Mouse (Mus musculus): Measurements from ENCODE around the gene Fkbp9.

Gene Fkbp9

GRCm38 (mm10) chr6:56831697-56832406 lies at the start of gene Fkbp9:
Gene Fkbp9, plus strand, starts transcription at chr6:56832059.
- peak; percentile 6 for DNase-seq

- DNase-seq, result no peak
Measured at GRCm38 (mm10) chr6:56783561-56784272, 48.1 kb upstream of the Fkbp9 start.

- DNase-seq, result no peak
Measured at GRCm38 (mm10) chr6:56785068-56785467, 46.8 kb upstream of the Fkbp9 start.

- no peak for DNase-seq
Measured at GRCm38 (mm10) chr6:56787668-56788067, 44.2 kb upstream of the Fkbp9 start.

GRCm38 (mm10) chr6:56789336-56789735 lies 42.5 kb upstream of the Fkbp9 start:
- no peak for DNase-seq

- no peak for DNase-seq
Measured at GRCm38 (mm10) chr6:56794834-56795233, 37.0 kb upstream of the Fkbp9 start.

DNA sequence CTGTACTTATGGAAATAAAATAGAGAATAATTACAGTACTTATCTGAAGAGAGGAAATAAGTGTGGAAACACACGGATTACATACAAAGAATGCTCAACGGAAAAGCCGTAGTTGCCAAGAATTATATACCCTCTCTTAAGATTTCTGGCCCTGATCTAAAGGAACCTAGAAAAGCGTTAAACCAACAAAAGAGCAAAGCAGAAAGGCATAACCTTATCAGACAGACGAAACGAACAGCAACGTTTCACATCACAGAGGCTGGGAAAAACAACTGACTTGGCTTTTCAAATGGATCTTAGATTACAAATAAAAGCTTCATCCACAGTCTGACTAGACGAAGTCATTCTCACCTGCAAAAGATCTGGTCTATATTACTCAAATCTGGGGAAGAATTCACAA lies 35.6 kb upstream of the Fkbp9 start:
- DNase-seq, result no peak

- DNase-seq, result peak; percentile 18
Measured at GRCm38 (mm10) chr6:56796668-56797141, 35.2 kb upstream of the Fkbp9 start.

- DNase-seq, result peak; percentile 97
Measured at GRCm38 (mm10) chr6:56797311-56798151, 34.3 kb upstream of the Fkbp9 start, which contains the start of gene Kbtbd2. Gene Kbtbd2, minus strand, starts transcription at chr6:56797813.

DNA sequence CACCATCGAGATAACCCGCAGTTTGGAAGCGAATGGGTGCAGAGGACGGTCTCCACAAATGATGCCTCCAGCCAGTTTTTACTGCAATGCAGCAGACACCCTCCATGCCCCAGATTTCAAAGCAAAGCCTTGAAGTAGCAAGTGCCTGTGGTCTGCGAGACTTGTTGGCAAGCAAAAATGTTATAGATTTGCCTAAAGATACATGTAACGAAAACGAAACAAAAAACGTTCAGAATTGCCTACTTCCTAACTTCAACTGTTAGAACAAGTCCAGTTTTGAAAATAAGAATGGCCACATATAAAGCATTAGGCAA lies 33.8 kb upstream of the Fkbp9 start:
- DNase-seq, result no peak

DNA sequence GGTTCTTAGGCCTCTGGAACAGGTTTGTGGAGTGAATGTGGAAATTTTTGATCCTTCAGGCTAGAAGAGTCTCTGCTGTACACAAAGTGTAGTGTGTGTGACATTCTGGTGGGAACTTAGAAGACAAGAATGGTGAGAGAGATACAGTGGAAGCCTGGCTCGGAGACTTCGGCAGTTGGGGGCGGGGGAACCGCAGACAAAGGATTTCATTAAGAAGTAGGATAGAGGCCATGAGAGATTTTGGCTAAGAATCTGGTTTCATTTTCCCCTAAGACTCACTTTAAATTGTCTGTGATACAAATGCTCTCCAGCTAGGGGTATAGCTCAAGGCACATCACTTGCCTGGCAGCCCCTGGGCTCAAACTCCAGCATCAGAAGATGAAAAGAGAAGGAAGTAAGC lies 26.8 kb upstream of the Fkbp9 start:
- DNase-seq, result no peak

DNA sequence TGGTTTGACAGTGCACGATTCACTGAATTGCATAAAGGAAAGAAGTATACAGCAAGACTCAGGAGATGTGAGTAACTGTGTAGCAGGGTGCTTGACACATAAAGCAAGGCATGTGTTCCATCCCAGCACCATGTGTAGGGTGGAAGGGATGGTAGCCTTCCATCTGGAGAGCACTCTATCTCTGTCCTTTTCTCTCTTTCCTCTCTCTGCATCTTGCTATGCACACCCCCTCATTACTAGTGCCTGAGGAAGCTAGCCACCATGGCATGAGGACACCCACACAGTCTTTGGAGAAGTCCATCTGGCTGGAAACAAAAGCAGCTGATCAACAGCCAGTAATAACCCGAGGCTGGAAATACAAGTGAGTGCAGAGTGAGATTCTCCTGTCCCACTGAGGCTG lies 25.7 kb upstream of the Fkbp9 start:
- no peak for DNase-seq

- peak; percentile 28 for DNase-seq
Measured at GRCm38 (mm10) chr6:56808656-56809055, 23.2 kb upstream of the Fkbp9 start.

DNA sequence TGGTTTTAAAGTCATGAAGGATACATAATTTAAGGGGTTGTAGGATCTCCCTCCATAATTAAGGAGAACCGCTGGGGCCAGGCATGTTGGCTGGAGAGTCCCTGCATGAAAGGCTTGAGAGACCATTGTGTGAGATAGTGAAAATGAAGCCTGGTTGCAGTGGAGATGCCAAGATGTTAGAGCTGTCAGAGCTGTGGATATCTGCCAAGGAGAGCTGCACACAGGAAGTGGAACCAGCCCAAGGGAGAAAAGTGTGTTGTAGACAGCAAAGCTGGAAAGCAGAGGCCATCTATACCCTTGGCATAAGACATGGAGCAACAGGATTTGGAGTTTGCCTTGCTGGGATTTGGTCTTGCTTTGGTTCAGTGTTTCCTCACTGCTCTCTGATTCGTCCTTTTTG lies 18.5 kb upstream of the Fkbp9 start:
- no peak for DNase-seq

DNA sequence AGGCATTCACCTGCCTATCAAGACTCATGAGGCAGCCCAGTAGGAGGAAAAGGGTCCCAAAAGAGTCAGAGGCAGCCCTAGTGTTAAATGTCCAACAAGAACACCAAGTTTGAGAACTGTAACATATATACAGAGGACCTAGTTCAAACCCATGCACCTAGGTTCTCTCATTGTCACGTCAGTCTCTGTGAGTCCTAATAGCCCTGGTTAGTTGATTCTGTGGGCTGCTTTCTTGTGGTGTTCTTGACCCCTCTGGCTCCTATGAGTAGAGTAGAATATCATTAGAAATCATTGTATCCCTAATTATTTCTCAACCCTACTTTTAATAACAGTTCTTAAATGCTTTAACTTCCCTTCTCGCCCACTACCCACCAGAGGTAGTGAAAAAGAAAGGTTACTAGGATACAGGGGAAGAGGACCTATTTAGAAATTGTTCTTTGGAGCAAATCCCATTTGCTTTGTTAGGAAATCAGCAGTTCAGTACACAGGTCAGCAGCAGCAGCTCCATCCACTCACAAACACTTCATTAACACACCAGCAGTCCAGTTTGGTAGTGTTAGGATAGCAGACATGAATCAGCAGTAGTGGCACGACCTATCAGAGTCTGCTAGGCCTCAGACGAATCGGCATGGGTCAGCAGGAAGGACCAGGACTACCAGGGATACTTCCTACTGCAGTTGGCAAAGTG lies 13.3 kb upstream of the Fkbp9 start:
- DNase-seq, result no peak

DNA sequence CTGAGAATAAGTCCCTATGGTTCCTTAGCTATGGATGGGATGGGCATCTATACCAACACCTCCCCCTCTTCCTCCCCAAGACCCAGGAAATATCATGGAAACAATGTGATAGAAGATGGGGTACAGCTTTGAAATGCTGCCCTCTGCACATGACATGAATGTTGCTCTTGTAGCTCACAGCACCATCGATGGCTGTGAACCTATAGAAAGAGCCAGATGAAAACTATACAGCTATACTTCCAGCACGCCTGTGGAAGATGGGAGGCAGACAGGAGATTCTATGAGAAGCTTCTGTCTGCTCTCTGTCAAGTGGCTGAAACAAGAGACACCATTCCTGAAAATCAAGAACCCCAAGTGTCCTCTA lies 12.8 kb upstream of the Fkbp9 start:
- no peak for DNase-seq

- no peak for DNase-seq
Measured at GRCm38 (mm10) chr6:56825657-56826056, 6.2 kb upstream of the Fkbp9 start.

GRCm38 (mm10) chr6:56832407-56832796 lies 543 bp downstream of the Fkbp9 start:
- DNase-seq, result no peak

DNA sequence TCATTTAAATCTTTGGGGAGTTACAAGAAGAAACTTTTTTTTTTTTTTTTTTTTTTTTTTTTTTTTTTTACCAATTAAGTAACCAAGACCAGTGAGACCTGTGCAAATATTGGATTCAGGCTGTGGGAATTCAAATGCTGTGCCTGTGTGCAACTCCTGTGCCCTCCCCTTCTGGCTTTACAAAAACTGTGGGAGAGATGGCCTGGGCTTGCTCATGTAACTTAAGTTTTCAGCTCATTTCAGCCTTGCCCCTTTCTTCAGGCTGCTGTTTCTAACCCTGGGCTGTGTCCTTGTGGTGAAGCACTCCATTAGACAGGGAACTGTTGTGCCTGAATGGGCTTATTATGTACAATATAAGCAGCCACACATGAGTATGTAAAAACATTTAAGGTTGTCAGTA lies 971 bp downstream of the Fkbp9 start:
- no peak for DNase-seq

DNA sequence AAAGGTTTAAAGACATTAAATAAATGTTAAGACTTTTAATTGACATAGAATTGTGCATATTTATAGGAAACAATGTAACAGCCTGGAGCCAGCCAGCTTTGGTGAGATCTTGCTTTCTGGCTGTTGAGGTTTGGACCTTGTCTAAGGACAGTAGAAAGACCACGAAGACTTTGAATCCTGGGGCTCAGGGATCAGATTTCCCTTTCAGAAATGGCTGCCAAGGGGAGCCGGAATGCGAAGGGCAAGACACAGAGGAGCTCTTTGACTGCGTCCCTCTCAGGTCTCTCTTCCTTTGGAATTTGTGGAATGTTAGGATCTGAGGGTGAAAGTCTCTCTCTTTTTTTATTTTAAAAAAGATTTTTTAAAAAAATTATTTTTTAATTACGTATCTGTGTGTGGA lies 2.9 kb downstream of the Fkbp9 start:
- no peak for DNase-seq

GRCm38 (mm10) chr6:56835532-56835931 lies 3.7 kb downstream of the Fkbp9 start:
- DNase-seq, result no peak

GRCm38 (mm10) chr6:56837166-56837565 lies 5.3 kb downstream of the Fkbp9 start:
- DNase-seq, result no peak

DNA sequence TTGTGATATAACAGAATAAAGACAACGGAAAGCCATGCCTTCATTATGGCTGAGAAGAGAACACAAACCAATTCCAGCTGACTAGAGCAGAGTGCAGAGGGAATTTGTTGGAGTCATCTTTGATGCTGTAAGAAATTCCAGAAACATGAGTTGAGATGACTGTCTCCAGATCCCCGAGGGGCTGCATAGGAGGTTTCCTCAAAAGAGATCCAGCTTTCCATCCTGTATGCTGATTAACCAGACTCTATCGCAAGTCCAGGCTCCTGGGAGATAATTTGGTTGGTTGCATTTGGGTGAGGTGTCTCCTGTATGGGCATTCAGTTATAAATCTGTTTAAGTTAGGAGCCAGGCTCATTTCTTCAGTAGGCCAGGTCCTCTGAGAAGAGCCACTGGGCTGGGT lies 5.8 kb downstream of the Fkbp9 start:
- DNase-seq, result no peak
